Mouse (Mus musculus): ENCODE results near the gene Dnaic1. TPM values are rescaled to one million over a fixed set of nuclear protein-coding genes. Genes with fewer than 3 reads are reported as not detected.
"Not testable (repeated sequence)": the region's sequence is repeated elsewhere in the genome, so short reads cannot be mapped to it uniquely, and the experiment has no call there.

Dnaic1 gene
- polyA plus RNA-seq, 1 experiment from 2014 or later = 5.1 TPM

DNA sequence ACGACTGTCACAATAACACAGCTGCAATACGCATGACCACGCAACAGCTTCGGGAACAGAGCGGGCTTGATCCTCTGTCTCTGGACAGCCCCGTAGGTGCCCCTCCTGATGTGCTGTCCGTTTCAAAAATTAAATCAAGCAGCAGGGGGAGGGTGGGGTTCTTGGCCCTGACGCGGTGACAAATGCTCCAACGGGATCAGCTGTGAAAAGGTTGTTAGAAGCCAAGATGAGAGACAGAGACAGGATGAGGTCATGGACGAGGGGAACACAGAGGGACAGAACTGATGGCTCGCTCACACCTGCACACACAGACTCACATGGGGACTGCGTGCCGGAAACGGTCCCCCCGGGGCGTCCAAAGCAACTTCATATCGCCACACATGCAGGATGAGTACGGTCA lies 103.6 kb downstream of the Dnaic1 start:
- no peaks in the 10 kb centered on the region for H3K27me3 ChIP-seq (ENCODE audit: control insufficient read depth, insufficient read depth, low read length)
- H3K4me2 ChIP-seq (ENCODE audit: low read depth, low read length) = no peak overlapping the region
- ATAC-seq (ENCODE audit: insufficient read depth, low FRiP score) = no peak
- H3K4me1 ChIP-seq (ENCODE audit: control insufficient read depth, insufficient read depth, low read length) = peaks cover 32% of the 10 kb centered on the region
- H3K4me3 ChIP-seq (replicated peaks; ENCODE audit: low read length) = no peak overlapping the region
- 70% methylated on average over 19 of the region's 19 CpGs for WGBS
- H3K27ac ChIP-seq (ENCODE audit: low read length) = no peak overlapping the region
- no peak overlapping the region for H3K9ac ChIP-seq (ENCODE audit: low read length)
- H3K36me3 ChIP-seq (ENCODE audit: control insufficient read depth, insufficient read depth, low read length) = no peaks in the 10 kb centered on the region
- no peaks in the 10 kb centered on the region for H3K9me3 ChIP-seq (replicated peaks; ENCODE audit: control insufficient read depth, low read length)

GRCm38 (mm10) chr4:41676248-41677005 lies 106.9 kb downstream of the Dnaic1 start:
- ATAC-seq (ENCODE audit: insufficient read depth, low FRiP score) = no peak
- Histone ChIP-seq H3K9ac (ENCODE audit: low read length) (peak overlapping the region; percentile 16), H3K36me3 (ENCODE audit: control insufficient read depth, insufficient read depth, low read length) (no peaks in the 10 kb centered on the region), H3K4me1 (ENCODE audit: control insufficient read depth, insufficient read depth, low read length) (peaks cover 46% of the 10 kb centered on the region), H3K4me2 (ENCODE audit: low read depth, low read length) (no peak overlapping the region), H3K4me3 (replicated peaks; ENCODE audit: low read length) (no peak overlapping the region), H3K27me3 (ENCODE audit: control insufficient read depth, insufficient read depth, low read length) (no peaks in the 10 kb centered on the region), H3K9me3 (replicated peaks; ENCODE audit: control insufficient read depth, low read length) (no peaks in the 10 kb centered on the region), H3K27ac (ENCODE audit: low read length) (no peak overlapping the region)
- WGBS = 57% methylated on average over 17 of the region's 17 CpGs

DNA sequence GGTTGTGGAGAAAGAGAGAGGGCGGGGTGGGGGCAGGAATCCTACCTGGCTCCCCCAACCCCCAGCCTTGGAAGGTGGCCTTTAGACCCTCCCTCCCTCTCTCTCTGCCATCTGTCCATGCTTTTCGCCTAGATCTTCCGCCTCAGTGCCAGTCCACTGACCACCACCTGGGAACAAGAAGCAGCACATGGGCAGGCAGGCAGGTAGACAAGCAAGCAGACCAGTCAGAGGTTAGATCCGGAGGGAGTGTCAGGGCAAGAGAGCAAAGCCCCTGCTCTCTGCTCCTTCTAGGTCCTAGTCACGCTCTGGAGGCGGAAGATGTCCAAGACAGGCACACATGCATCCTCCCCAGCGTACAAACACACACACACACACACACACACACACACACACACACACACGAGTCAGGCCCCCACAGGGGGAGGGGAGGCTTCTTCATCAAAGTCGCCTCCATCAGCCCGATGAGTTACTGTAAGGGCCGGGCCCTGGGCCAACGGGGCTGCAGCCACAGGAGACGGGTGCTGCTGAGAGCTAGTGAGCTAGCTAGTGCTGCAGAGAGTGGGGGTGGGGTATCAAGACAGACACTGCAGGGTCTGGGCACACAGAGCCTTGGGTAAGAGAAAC lies 107.5 kb downstream of the Dnaic1 start:
- H3K27me3 ChIP-seq (ENCODE audit: control insufficient read depth, insufficient read depth, low read length) = no peaks in the 10 kb centered on the region
- H3K4me3 ChIP-seq (replicated peaks; ENCODE audit: low read length) = no peak overlapping the region
- peak overlapping the region; percentile 42; the same call in 1 of the 2 replicates for H3K27ac ChIP-seq (ENCODE audit: low read length)
- H3K9me3 ChIP-seq (replicated peaks; ENCODE audit: control insufficient read depth, low read length) = no peaks in the 10 kb centered on the region
- peaks cover 39% of the 10 kb centered on the region for H3K4me1 ChIP-seq (ENCODE audit: control insufficient read depth, insufficient read depth, low read length)
- 0 out of 2 replicates have a peak overlapping the region, but pooled peaks have one; percentile 7 for H3K9ac ChIP-seq (ENCODE audit: low read length)
- no peak overlapping the region for H3K4me2 ChIP-seq (ENCODE audit: low read depth, low read length)
- 36% methylated on average over 13 of the region's 13 CpGs for WGBS
- no peaks in the 10 kb centered on the region for H3K36me3 ChIP-seq (ENCODE audit: control insufficient read depth, insufficient read depth, low read length)
- peak; percentile 65; the same call in 1 of the 2 replicates for ATAC-seq (ENCODE audit: insufficient read depth, low FRiP score)

- Histone ChIP-seq H3K36me3 (ENCODE audit: control insufficient read depth, insufficient read depth, low read length) (no peaks in the 10 kb centered on the region), H3K9me3 (replicated peaks; ENCODE audit: control insufficient read depth, low read length) (no peaks in the 10 kb centered on the region), H3K9ac (ENCODE audit: low read length) (no peak overlapping the region), H3K4me1 (ENCODE audit: control insufficient read depth, insufficient read depth, low read length) (peaks cover 36% of the 10 kb centered on the region), H3K4me2 (ENCODE audit: low read depth, low read length) (no peak overlapping the region), H3K27ac (ENCODE audit: low read length) (peak overlapping the region; percentile 49; the same call in 1 of the 2 replicates), H3K4me3 (replicated peaks; ENCODE audit: low read length) (no peak overlapping the region), H3K27me3 (ENCODE audit: control insufficient read depth, insufficient read depth, low read length) (0 out of 2 replicates have a peak, but pooled peaks cover 8% of the 10 kb centered on the region)
- 54% methylated on average over 6 of the region's 6 CpGs for WGBS
- ATAC-seq (ENCODE audit: insufficient read depth, low FRiP score) = no peak
These were observed 109.3 kb downstream of the Dnaic1 start for GRCm38 (mm10) chr4:41678863-41679262.

DNA sequence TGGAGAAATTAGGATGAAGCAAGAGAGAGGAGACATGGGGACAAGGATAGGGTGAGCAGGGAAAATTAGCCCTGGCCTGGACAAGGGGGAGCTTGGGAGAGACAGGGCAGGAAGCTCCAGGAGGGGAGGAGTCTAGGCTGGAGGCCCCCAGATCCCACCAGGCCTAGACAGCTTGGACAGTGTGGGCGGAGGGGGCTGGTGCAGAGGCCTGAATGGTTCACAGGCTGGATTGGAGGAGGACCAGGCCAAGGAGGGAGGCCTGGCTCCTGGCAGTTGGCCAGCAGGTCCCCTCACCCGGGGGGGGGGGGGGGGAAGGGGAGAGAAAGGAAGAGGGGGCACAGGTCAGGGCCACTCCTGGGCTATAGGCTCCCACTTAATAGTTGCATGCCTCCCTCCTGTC lies 109.7 kb downstream of the Dnaic1 start:
- H3K36me3 ChIP-seq (ENCODE audit: control insufficient read depth, insufficient read depth, low read length) = no peaks in the 10 kb centered on the region
- 0 out of 2 replicates have a peak, but pooled peaks have one; percentile 49 for ATAC-seq (ENCODE audit: insufficient read depth, low FRiP score)
- peak overlapping the region; percentile 49; the same call in 1 of the 2 replicates for H3K27ac ChIP-seq (ENCODE audit: low read length)
- no peak overlapping the region for H3K4me2 ChIP-seq (ENCODE audit: low read depth, low read length)
- H3K4me1 ChIP-seq (ENCODE audit: control insufficient read depth, insufficient read depth, low read length) = peaks cover 36% of the 10 kb centered on the region
- WGBS = 23% methylated on average over 1 of the region's 2 CpGs
- no peak overlapping the region for H3K9ac ChIP-seq (ENCODE audit: low read length)
- no peaks in the 10 kb centered on the region for H3K9me3 ChIP-seq (replicated peaks; ENCODE audit: control insufficient read depth, low read length)
- no peak overlapping the region for H3K4me3 ChIP-seq (replicated peaks; ENCODE audit: low read length)
- H3K27me3 ChIP-seq (ENCODE audit: control insufficient read depth, insufficient read depth, low read length) = 0 out of 2 replicates have a peak, but pooled peaks cover 8% of the 10 kb centered on the region

GRCm38 (mm10) chr4:41681176-41681575 lies 111.6 kb downstream of the Dnaic1 start:
- H3K4me2 ChIP-seq (ENCODE audit: low read depth, low read length) = no peak overlapping the region
- no peak overlapping the region for H3K9ac ChIP-seq (ENCODE audit: low read length)
- H3K9me3 ChIP-seq (replicated peaks; ENCODE audit: control insufficient read depth, low read length) = no peaks in the 10 kb centered on the region
- 59% methylated on average over 4 of the region's 4 CpGs for WGBS
- ATAC-seq (ENCODE audit: insufficient read depth, low FRiP score) = no peak
- H3K27ac ChIP-seq (ENCODE audit: low read length) = no peak overlapping the region
- H3K4me1 ChIP-seq (ENCODE audit: control insufficient read depth, insufficient read depth, low read length) = peaks cover 31% of the 10 kb centered on the region
- H3K36me3 ChIP-seq (ENCODE audit: control insufficient read depth, insufficient read depth, low read length) = no peaks in the 10 kb centered on the region
- H3K27me3 ChIP-seq (ENCODE audit: control insufficient read depth, insufficient read depth, low read length) = 0 out of 2 replicates have a peak, but pooled peaks cover 8% of the 10 kb centered on the region
- H3K4me3 ChIP-seq (replicated peaks; ENCODE audit: low read length) = no peak overlapping the region

- H3K36me3 ChIP-seq (ENCODE audit: control insufficient read depth, insufficient read depth, low read length) = no peaks in the 10 kb centered on the region
- H3K9me3 ChIP-seq (replicated peaks; ENCODE audit: control insufficient read depth, low read length) = no peaks in the 10 kb centered on the region
- H3K4me2 ChIP-seq (ENCODE audit: low read depth, low read length) = no peak overlapping the region
- H3K4me3 ChIP-seq (replicated peaks; ENCODE audit: low read length) = no peak overlapping the region
- WGBS = 63% methylated on average over 10 of the region's 10 CpGs
- H3K9ac ChIP-seq (ENCODE audit: low read length) = no peak overlapping the region
- no peak for ATAC-seq (ENCODE audit: insufficient read depth, low FRiP score)
- H3K4me1 ChIP-seq (ENCODE audit: control insufficient read depth, insufficient read depth, low read length) = peaks cover 24% of the 10 kb centered on the region
- no peak overlapping the region for H3K27ac ChIP-seq (ENCODE audit: low read length)
- H3K27me3 ChIP-seq (ENCODE audit: control insufficient read depth, insufficient read depth, low read length) = 0 out of 2 replicates have a peak, but pooled peaks cover 8% of the 10 kb centered on the region
These were observed 112.4 kb downstream of the Dnaic1 start for GRCm38 (mm10) chr4:41681947-41682346.

- Histone ChIP-seq H3K4me1 (ENCODE audit: control insufficient read depth, insufficient read depth, low read length) (peaks cover 19% of the 10 kb centered on the region), H3K36me3 (ENCODE audit: control insufficient read depth, insufficient read depth, low read length) (no peaks in the 10 kb centered on the region), H3K4me3 (replicated peaks; ENCODE audit: low read length) (no peak overlapping the region), H3K9ac (ENCODE audit: low read length) (0 out of 2 replicates have a peak overlapping the region, but pooled peaks have one; percentile 5), H3K4me2 (ENCODE audit: low read depth, low read length) (peak overlapping the region; percentile 25; the same call in 1 of the 2 replicates), H3K9me3 (replicated peaks; ENCODE audit: control insufficient read depth, low read length) (no peaks in the 10 kb centered on the region), H3K27ac (ENCODE audit: low read length) (peak overlapping the region; percentile 62), H3K27me3 (ENCODE audit: control insufficient read depth, insufficient read depth, low read length) (0 out of 2 replicates have a peak, but pooled peaks cover 8% of the 10 kb centered on the region)
- ATAC-seq (ENCODE audit: insufficient read depth, low FRiP score) = no peak
- 43% methylated on average over 6 of the region's 6 CpGs for WGBS
These were observed 113.2 kb downstream of the Dnaic1 start for GRCm38 (mm10) chr4:41682789-41683188.

- H3K4me2 ChIP-seq (ENCODE audit: low read depth, low read length); H3K9ac ChIP-seq (ENCODE audit: low read length); H3K27ac ChIP-seq (ENCODE audit: low read length); H3K36me3 ChIP-seq (ENCODE audit: control insufficient read depth, insufficient read depth, low read length); H3K27me3 ChIP-seq (ENCODE audit: control insufficient read depth, insufficient read depth, low read length); H3K4me3 ChIP-seq (replicated peaks; ENCODE audit: low read length); H3K9me3 ChIP-seq (replicated peaks; ENCODE audit: control insufficient read depth, low read length): not testable (repeated sequence)
- peak; percentile 22; the same call in 1 of the 2 replicates for ATAC-seq (ENCODE audit: insufficient read depth, low FRiP score)
- peaks cover 19% of the 10 kb centered on the region for H3K4me1 ChIP-seq (ENCODE audit: control insufficient read depth, insufficient read depth, low read length)
- 1% methylated on average over 8 of the region's 27 CpGs for WGBS
These were observed 113.7 kb downstream of the Dnaic1 start for GRCm38 (mm10) chr4:41683303-41683702.

Measured in stomach, embryonic 16.5 days (tissue).